Mouse (Mus musculus) thymus, postnatal 25 days (tissue): ENCODE data around the gene Ifitm1.
A peak's percentile ranks its signal among the peaks of the same experiment; 100 is the strongest.
"Not testable (repeated sequence)": the region's sequence is repeated elsewhere in the genome, so short reads cannot be mapped to it uniquely, and the experiment has no call there.

Source experiments
- DNase-seq: peaks from one replicate; pipeline ENCODE4 v3.0.0; 2022

Gene Ifitm1

GRCm38 (mm10) chr7:140982971-140983370, 15.9 kb downstream of the Ifitm1 start:
- no peak for DNase-seq

- DNase-seq = no peak
These were observed 20.4 kb downstream of the Ifitm1 start for GRCm38 (mm10) chr7:140987182-140988138.

DNA sequence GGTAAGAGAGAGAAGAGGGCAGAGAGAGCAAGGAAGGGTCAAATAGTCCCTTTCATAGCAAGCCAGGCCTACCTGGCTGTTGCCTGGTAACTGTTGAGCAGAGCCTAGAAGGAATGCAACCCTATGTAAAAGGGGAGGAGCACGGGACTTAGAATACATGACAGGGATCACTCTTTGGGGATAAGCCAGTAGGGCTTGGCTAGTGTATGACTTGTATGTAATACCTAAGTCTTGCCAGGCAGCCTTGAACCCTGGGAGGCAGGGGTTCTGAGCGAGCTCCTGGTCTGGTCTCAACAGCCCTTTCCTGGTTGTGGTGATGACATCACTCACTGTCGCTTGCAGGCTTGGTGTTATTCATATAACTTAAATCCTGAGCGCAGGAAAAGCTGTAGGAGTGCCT, 22.0 kb downstream of the Ifitm1 start:
- no peak for DNase-seq

GRCm38 (mm10) chr7:140990185-140990584, 23.2 kb downstream of the Ifitm1 start:
- no peak for DNase-seq

- DNase-seq = no peak
These were observed 23.6 kb downstream of the Ifitm1 start for GRCm38 (mm10) chr7:140990622-140991021.

DNA sequence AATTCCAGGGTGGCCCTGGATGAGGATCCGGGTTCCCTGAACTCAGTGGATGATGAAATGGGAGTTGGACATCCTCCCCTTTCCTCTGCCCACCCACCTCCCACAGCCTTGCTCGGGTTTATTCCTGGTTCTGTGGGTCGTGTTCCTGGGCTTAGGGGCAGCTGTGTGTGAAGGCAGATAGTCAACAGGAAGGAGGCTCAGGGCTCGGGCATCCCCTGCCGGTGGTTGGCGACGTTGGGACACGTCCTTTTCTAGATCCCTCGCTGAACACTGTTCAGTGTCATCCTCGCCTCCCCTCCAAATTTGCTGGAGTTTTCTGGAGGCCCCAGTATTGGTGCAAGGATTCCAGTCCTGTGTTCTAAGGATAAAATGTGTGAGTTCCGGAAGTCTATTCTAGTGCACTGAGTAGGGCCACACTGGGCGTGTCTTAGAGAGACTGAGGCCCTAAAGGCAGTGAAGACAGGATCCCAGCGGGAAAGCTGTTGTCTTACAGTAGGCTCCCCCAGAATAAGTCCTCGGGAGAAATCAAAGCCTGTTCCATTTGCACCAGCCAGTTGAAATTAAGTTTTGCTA, 24.2 kb downstream of the Ifitm1 start:
- DNase-seq = no peak

DNA sequence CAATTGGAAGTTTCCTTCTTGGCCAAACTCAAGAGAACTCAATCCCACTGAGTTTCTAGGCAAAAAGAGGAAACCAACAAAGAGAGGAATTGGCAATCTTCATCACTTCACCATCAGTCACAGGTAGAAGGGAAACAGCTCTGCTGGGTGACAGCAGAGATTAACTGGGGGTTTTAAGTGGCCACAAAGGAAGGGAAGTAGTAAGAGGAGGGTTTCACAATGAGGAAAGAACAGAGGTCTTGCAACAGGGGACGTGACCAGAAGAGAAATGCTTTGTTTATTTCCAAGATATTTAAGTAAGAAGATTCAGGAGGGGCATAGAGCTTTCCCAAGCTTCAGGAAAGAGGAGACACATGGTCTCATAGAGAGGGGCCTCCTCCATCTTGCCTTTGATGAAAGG, 30.8 kb downstream of the Ifitm1 start:
- DNase-seq = no peak

GRCm38 (mm10) chr7:140998853-140999700, 32.1 kb downstream of the Ifitm1 start:
- DNase-seq = no peak

DNA sequence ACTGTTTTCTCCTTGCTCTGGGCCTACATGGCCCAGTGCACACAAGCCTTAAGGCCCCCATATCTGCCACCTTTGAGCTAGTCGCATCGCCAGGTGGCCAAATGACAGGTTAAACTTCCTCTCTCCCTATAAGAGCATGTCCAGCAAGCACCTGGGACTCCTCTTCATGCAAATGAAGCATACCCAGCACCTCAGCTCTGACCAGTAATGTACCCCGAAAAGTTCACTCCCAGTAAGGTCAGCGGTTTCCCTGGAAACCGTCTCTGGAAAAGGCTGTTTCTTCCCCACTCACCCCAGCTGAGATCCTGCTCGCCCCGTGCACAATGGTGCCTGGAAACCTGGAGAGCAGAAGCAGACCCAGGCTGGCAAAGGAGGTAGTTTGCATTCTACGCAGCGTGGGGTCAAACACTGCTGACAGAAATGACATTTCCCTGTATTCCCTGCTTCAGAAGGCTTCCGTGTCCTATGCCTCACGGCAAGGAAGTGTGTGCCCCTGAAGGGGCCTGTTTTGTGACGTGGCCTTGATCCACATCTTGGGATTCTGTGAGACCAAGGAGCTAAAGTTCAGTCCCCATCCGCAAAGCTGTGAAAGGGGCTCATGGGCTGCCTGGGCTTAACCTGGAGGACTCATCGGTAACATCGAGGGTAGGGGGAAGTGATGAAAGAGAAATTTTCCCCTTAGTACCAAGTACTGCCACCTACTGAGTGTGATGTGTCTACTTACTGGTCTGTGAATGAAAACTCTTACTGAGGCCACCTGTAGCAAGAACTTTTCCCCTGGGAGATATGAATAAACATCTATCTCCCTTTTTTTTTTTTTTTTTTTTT, 34.1 kb downstream of the Ifitm1 start:
- DNase-seq = no peak

- no peak for DNase-seq
These were observed 36.4 kb downstream of the Ifitm1 start for GRCm38 (mm10) chr7:141003248-141004010.

DNA sequence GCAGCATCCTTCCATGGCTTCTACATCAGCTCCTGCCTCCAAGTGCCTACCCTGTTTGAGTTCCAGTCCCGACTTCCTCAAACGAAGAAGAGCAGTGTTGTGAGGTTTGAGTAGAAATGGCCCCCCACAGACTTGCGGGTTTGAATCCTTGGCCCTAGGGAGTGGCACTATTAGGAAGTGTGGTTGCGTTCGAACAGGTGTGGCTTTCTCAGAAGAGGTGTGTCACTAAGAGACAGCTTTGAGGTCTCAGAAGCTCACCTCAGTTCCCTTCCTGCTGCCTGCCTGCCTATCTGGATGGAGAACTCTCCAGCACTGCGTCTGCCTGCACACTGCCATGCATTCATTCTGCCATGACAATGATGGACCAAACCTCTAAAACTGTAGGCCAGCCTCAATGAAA, 39.4 kb downstream of the Ifitm1 start:
- no peak for DNase-seq

GRCm38 (mm10) chr7:141006914-141007313, 39.9 kb downstream of the Ifitm1 start:
- no peak for DNase-seq

DNA sequence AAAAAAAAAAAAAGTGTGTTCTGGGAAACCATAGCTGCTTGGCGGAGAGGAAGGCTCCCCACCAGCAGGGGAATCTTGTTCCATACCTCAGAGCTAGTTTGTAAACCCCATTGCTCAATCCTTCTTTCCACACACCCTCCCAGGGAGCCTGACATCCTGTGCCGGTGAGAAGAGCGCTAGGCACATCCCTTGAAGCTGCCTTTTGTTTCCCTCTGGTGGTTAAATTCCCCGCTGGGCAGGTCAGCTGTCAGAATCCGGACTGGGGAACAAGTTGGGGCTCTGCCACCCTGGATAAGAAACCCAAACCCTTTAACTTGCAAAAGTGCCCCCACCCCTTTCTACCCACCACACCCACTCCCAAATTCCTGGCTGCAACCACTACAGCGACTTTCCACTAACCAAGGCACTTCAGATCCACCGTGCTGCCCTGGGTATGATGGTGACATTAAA, 41.3 kb downstream of the Ifitm1 start:
- no peak for DNase-seq

- peak; percentile 76 for DNase-seq
These were observed 42.1 kb downstream of the Ifitm1 start for GRCm38 (mm10) chr7:141008938-141009660.

DNA sequence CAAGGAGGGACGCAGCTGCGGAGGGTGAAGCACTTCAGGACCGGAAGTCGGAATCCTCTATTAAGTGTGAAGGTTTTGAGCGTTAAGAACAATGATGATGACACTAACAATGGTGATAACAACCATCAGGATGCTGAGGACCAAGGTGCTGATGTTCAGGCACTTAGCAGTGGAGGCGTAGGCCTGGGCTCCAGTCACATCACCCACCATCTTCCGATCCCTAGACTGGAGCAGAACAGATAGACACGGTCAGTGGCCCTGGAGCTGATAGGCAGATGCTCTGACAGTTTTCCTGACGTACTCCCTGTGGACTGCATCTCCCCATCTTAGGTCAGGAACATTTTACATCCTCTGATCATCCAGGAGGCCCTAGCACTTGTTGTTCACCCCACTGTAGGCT, 42.6 kb downstream of the Ifitm1 start:
- DNase-seq = no peak

- DNase-seq = peak; percentile 12
These were observed 43.6 kb downstream of the Ifitm1 start, which contains the start of gene Ifitm3 for GRCm38 (mm10) chr7:141010593-141010992. Ifitm3 (minus strand) TSS chr7:141010770.

DNA sequence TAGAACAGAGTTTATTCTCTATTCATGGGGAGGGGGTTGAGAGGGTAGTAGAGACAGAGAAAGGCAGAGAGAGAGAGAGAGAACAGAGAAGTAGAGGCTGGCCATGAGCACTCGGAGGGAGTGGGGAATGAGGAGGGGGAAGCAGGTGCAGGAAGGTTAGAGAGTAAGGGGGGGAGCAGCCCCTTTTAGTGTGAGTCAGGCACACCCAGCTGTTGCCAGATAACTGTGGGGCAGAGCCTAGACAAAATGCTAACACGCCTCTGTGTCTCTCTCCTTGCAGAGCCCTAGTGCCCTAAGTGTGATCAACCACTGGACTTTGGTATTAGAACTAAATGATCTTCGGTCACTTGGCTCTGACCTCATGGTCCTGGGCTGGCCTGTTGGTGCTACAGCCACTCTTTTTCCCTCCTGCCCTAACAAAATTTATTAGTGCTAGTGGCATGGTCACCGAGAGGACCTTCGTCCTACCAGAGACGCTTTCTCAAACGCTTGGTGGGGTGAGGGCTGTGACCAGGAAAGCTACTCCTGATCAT, 44.3 kb downstream of the Ifitm1 start:
- DNase-seq = no peak

DNA sequence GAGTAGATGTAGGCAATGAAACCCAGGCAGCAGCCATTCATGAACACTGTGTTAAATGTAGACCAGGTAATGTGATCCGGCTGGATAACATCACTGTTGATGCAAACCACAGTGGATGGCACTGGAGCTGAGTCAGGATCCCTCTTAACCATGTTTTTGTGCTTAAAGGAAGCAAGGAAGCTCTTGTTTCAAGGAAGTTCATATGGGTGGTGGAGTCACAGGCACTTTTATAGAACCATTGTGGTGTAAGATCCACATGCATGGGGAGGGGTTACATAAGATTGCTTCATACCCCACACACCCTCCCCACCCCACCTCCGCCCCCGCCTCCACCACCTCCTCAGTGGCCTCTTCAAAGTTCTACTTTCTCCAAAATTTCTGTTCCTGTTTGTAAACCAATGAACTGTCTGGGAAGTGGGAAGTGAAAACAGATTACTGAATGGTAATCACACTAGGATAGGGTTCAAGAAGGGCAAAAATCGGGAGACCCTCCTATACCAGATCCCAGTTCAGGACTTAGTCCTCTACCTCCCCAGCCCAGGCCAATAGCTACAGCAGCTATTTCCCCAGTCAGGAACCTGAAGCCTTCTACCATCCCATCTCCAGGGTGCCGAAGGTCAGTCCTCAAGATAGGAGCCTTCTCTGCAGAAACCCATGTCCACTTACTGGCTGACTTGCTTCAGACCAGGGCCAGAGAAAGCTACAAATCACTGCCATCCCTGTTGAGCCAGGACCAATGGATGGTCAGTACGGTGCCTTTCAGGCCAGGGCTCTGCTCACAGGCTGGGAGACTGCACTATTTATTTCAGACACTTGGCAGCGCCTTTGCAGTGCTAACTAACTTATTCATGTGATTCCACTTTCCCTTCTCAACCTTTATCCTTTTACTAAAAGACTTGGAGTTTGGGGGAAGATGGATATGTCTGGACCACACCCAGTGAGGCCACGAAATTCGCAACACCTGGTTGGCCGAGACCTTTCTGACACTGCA, 50.0 kb downstream of the Ifitm1 start:
- DNase-seq = no peak

DNA sequence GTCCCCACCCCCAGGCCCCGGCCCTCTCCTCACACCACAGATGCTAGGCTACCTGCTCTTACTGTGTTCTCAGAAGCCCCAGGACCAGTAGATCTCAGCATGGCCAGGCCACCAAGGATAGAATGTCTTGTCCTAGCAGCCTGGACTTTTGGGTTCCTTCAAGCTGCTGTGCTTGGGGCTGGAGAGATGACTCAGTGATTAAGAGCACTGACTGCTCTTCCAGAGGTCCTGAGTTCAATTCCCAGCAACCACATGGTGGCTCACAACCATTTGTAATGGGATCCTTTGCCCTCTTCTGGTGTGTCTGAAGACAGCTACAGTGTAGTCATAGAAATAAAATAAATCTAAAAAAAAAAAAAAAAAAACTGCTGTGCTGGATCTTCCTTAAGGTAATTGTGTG, 50.8 kb downstream of the Ifitm1 start, which contains the start of gene Ifitm6:
Gene Ifitm6 (minus strand): TSS at position 101 of the 400 bp plus-strand sequence.
- DNase-seq = not testable (repeated sequence)
